Mouse (Mus musculus): Measurements from ENCODE around the gene 2010300C02Rik. TPM values are rescaled to one million over a fixed set of nuclear protein-coding genes. Genes with fewer than 3 reads are reported as not detected.

The 2010300C02Rik gene
- 2.5 and 3.4 TPM in 2 replicates for polyA plus RNA-seq (2014; fragmentation: Nextera tagmentation; extraction: Ambion mirVana)

GRCm38 (mm10) chr1:37719761-37720640 is at the start of gene 2010300C02Rik:
Gene 2010300C02Rik (minus strand): TSS chr1:37720085.
- H3K4me2 ChIP-seq (replicated peaks), result peak within 1 kb of the TSS; percentile 95
- no peaks in the 10 kb centered on the region for H3K9me3 ChIP-seq (ENCODE audit: control insufficient read depth, low read length)
- peaks cover 7% of the 10 kb centered on the region; the same call in 1 of the 2 replicates for H3K4me1 ChIP-seq (replicated peaks; ENCODE audit: control insufficient read depth, insufficient read depth, low read length)
- H3K27me3 ChIP-seq (ENCODE audit: control insufficient read depth, insufficient read depth, low read length), result peaks cover 25% of the 10 kb centered on the region
- ATAC-seq (ENCODE audit: low FRiP score), result peak; percentile 87
- peak; percentile 77 for DNase-seq (ENCODE audit: low spot score)
- under 1% methylated on average over 65 of the region's 69 CpGs for WGBS
- peak within 1 kb of the TSS; percentile 60 for H3K9ac ChIP-seq
- H3K4me3 ChIP-seq (replicated peaks; ENCODE audit: low read length), result peak within 1 kb of the TSS; percentile 65
- H3K36me3 ChIP-seq (replicated peaks; ENCODE audit: control insufficient read depth, insufficient read depth), result no peaks in the 10 kb centered on the region
- H3K27ac ChIP-seq, result no peak within 1 kb of the TSS

GRCm38 (mm10) chr1:37759407-37759806 is 39.5 kb upstream of the 2010300C02Rik start:
- ATAC-seq (ENCODE audit: low FRiP score), result no peak
- Histone ChIP-seq H3K9ac (no peak overlapping the region), H3K4me3 (replicated peaks; ENCODE audit: low read length) (no peak overlapping the region), H3K27me3 (ENCODE audit: control insufficient read depth, insufficient read depth, low read length) (no peaks in the 10 kb centered on the region), H3K9me3 (ENCODE audit: control insufficient read depth, low read length) (no peaks in the 10 kb centered on the region), H3K36me3 (replicated peaks; ENCODE audit: control insufficient read depth, insufficient read depth) (no peaks in the 10 kb centered on the region), H3K4me1 (replicated peaks; ENCODE audit: control insufficient read depth, insufficient read depth, low read length) (no peaks in the 10 kb centered on the region), H3K4me2 (replicated peaks) (no peak overlapping the region), H3K27ac (no peak overlapping the region)
- no peak for DNase-seq (ENCODE audit: low spot score)

GRCm38 (mm10) chr1:37744650-37745259 is 24.9 kb upstream of the 2010300C02Rik start:
- peaks cover 5% of the 10 kb centered on the region; the same call in 1 of the 2 replicates for H3K4me1 ChIP-seq (replicated peaks; ENCODE audit: control insufficient read depth, insufficient read depth, low read length)
- 87% methylated on average over 9 of the region's 9 CpGs for WGBS
- no peaks in the 10 kb centered on the region for H3K36me3 ChIP-seq (replicated peaks; ENCODE audit: control insufficient read depth, insufficient read depth)
- no peak for ATAC-seq (ENCODE audit: low FRiP score)
- no peak overlapping the region for H3K27ac ChIP-seq
- H3K4me2 ChIP-seq (replicated peaks), result no peak overlapping the region
- no peak overlapping the region for H3K4me3 ChIP-seq (replicated peaks; ENCODE audit: low read length)
- no peak overlapping the region for H3K9ac ChIP-seq
- DNase-seq (ENCODE audit: low spot score), result no peak
- no peaks in the 10 kb centered on the region for H3K27me3 ChIP-seq (ENCODE audit: control insufficient read depth, insufficient read depth, low read length)
- no peaks in the 10 kb centered on the region for H3K9me3 ChIP-seq (ENCODE audit: control insufficient read depth, low read length)

GRCm38 (mm10) chr1:37742602-37743270 is 22.9 kb upstream of the 2010300C02Rik start:
- Histone ChIP-seq H3K4me1 (replicated peaks; ENCODE audit: control insufficient read depth, insufficient read depth, low read length) (peaks cover 5% of the 10 kb centered on the region; the same call in 1 of the 2 replicates), H3K27me3 (ENCODE audit: control insufficient read depth, insufficient read depth, low read length) (no peaks in the 10 kb centered on the region), H3K4me3 (replicated peaks; ENCODE audit: low read length) (no peak overlapping the region), H3K36me3 (replicated peaks; ENCODE audit: control insufficient read depth, insufficient read depth) (no peaks in the 10 kb centered on the region), H3K4me2 (replicated peaks) (peak overlapping the region; percentile 22), H3K27ac (peak overlapping the region; percentile 72), H3K9ac (peak overlapping the region; percentile 35; the same call in 1 of the 2 replicates), H3K9me3 (ENCODE audit: control insufficient read depth, low read length) (no peaks in the 10 kb centered on the region)
- WGBS, result 26% methylated on average over 14 of the region's 14 CpGs
- DNase-seq (ENCODE audit: low spot score) (peak; percentile 53), ATAC-seq (ENCODE audit: low FRiP score) (0 out of 2 replicates have a peak, but pooled peaks have one; percentile 53)

- H3K4me1 ChIP-seq (replicated peaks; ENCODE audit: control insufficient read depth, insufficient read depth, low read length), result peaks cover 5% of the 10 kb centered on the region; the same call in 1 of the 2 replicates
- no peak overlapping the region for H3K4me3 ChIP-seq (replicated peaks; ENCODE audit: low read length)
- WGBS, result 56% methylated on average over 11 of the region's 11 CpGs
- no peak for ATAC-seq (ENCODE audit: low FRiP score)
- H3K9me3 ChIP-seq (ENCODE audit: control insufficient read depth, low read length), result no peaks in the 10 kb centered on the region
- peak overlapping the region; percentile 35; the same call in 1 of the 2 replicates for H3K9ac ChIP-seq
- H3K27ac ChIP-seq, result peak overlapping the region; percentile 72; the same call in 1 of the 2 replicates
- peak; percentile 34 for DNase-seq (ENCODE audit: low spot score)
- H3K36me3 ChIP-seq (replicated peaks; ENCODE audit: control insufficient read depth, insufficient read depth), result no peaks in the 10 kb centered on the region
- H3K4me2 ChIP-seq (replicated peaks), result peak overlapping the region; percentile 22; the same call in 1 of the 2 replicates
- H3K27me3 ChIP-seq (ENCODE audit: control insufficient read depth, insufficient read depth, low read length), result no peaks in the 10 kb centered on the region
Observed at GRCm38 (mm10) chr1:37742126-37742525, 22.2 kb upstream of the 2010300C02Rik start.

- ATAC-seq (ENCODE audit: low FRiP score) (no peak), DNase-seq (ENCODE audit: low spot score) (no peak)
- Histone ChIP-seq H3K27ac (no peak overlapping the region), H3K27me3 (ENCODE audit: control insufficient read depth, insufficient read depth, low read length) (no peaks in the 10 kb centered on the region), H3K36me3 (replicated peaks; ENCODE audit: control insufficient read depth, insufficient read depth) (no peaks in the 10 kb centered on the region), H3K4me1 (replicated peaks; ENCODE audit: control insufficient read depth, insufficient read depth, low read length) (peaks cover 5% of the 10 kb centered on the region; the same call in 1 of the 2 replicates), H3K4me2 (replicated peaks) (no peak overlapping the region), H3K4me3 (replicated peaks; ENCODE audit: low read length) (no peak overlapping the region), H3K9me3 (ENCODE audit: control insufficient read depth, low read length) (no peaks in the 10 kb centered on the region), H3K9ac (no peak overlapping the region)
- 77% methylated on average over 8 of the region's 8 CpGs for WGBS
Observed at GRCm38 (mm10) chr1:37740161-37740802, 20.4 kb upstream of the 2010300C02Rik start.

- H3K36me3 ChIP-seq (replicated peaks; ENCODE audit: control insufficient read depth, insufficient read depth), result no peaks in the 10 kb centered on the region
- no peak for DNase-seq (ENCODE audit: low spot score)
- H3K4me3 ChIP-seq (replicated peaks; ENCODE audit: low read length), result no peak overlapping the region
- WGBS, result 74% methylated on average over 2 of the region's 2 CpGs
- peaks cover 5% of the 10 kb centered on the region; the same call in 1 of the 2 replicates for H3K4me1 ChIP-seq (replicated peaks; ENCODE audit: control insufficient read depth, insufficient read depth, low read length)
- no peaks in the 10 kb centered on the region for H3K9me3 ChIP-seq (ENCODE audit: control insufficient read depth, low read length)
- no peaks in the 10 kb centered on the region for H3K27me3 ChIP-seq (ENCODE audit: control insufficient read depth, insufficient read depth, low read length)
- ATAC-seq (ENCODE audit: low FRiP score), result no peak
- no peak overlapping the region for H3K27ac ChIP-seq
- H3K9ac ChIP-seq, result no peak overlapping the region
- no peak overlapping the region for H3K4me2 ChIP-seq (replicated peaks)
Observed at GRCm38 (mm10) chr1:37738895-37739294, 19.0 kb upstream of the 2010300C02Rik start.

- Histone ChIP-seq H3K36me3 (replicated peaks; ENCODE audit: control insufficient read depth, insufficient read depth) (no peaks in the 10 kb centered on the region), H3K9me3 (ENCODE audit: control insufficient read depth, low read length) (no peaks in the 10 kb centered on the region)
- WGBS, result 81% methylated on average over 4 of the region's 4 CpGs
Observed at GRCm38 (mm10) chr1:37737045-37737444, 17.2 kb upstream of the 2010300C02Rik start.

More at GRCm38 (mm10) chr1:37737045-37737444, 17.2 kb upstream of the 2010300C02Rik start:
- DNase-seq (ENCODE audit: low spot score), result no peak
- no peak for ATAC-seq (ENCODE audit: low FRiP score)
- no peak overlapping the region for H3K4me3 ChIP-seq (replicated peaks; ENCODE audit: low read length)
- no peaks in the 10 kb centered on the region for H3K4me1 ChIP-seq (replicated peaks; ENCODE audit: control insufficient read depth, insufficient read depth, low read length)
- H3K9ac ChIP-seq, result no peak overlapping the region
- H3K27ac ChIP-seq, result no peak overlapping the region
- no peaks in the 10 kb centered on the region for H3K27me3 ChIP-seq (ENCODE audit: control insufficient read depth, insufficient read depth, low read length)
- H3K4me2 ChIP-seq (replicated peaks), result no peak overlapping the region
